Mouse (Mus musculus) embryonic stem cell, embryonic (primary cell): Measurements from ENCODE around the gene Kirrel.

Experiments
- CTCF ChIA-PET, 4 experiments: fragments of 300-600 bp in 2 of 4; fragments of 350-600 bp in 2 of 4; sonication (Branson Sonifier 250); formaldehyde crosslinking; loops; one replicate each; lab custom pipeline; 2022; ENCODE audit warnings: inconsistent platforms in 2 of 4; lab: Charles Lee
- POLR2A ChIA-PET, 4 experiments: fragments of 300-600 bp in 2 of 4; fragments of 350-600 bp in 2 of 4; sonication (Branson Sonifier 250); formaldehyde crosslinking; loops; one replicate each; lab custom pipeline; 2022; ENCODE audit warnings: antibody characterized with exemption in 4 of 4, inconsistent platforms in 1 of 4; lab: Charles Lee

Kirrel gene

GRCm38 (mm10) chr3:87079751-87080150, 94.8 kb downstream of the Kirrel start:
- POLR2A ChIA-PET = interaction anchor here in 1 of 4 experiments (0.6 to 1.3 kb wide), 3 partner anchors 70 to 320 kb away, joined by 3 read pairs; no protein-coding TSS in a partner anchor
- CTCF ChIA-PET = interaction anchor here in 3 of 4 experiments (0.5 to 1.4 kb wide), 5 partner anchors 10 to 411 kb away, joined by 3 to 5 read pairs (median 4); no protein-coding TSS in a partner anchor

- ChIA-PET CTCF (interaction anchor here in 2 of 4 experiments (0.6 to 1.4 kb wide), 2 partner anchors 12 to 46 kb away, joined by 4 to 5 read pairs; no protein-coding TSS in a partner anchor), POLR2A (interaction anchor here in 1 of 4 experiments (1.3 kb wide), 1 partner anchor 71 kb away, joined by 3 read pairs; no protein-coding TSS in a partner anchor)
Measured at GRCm38 (mm10) chr3:87079301-87079700, 95.2 kb downstream of the Kirrel start.

DNA sequence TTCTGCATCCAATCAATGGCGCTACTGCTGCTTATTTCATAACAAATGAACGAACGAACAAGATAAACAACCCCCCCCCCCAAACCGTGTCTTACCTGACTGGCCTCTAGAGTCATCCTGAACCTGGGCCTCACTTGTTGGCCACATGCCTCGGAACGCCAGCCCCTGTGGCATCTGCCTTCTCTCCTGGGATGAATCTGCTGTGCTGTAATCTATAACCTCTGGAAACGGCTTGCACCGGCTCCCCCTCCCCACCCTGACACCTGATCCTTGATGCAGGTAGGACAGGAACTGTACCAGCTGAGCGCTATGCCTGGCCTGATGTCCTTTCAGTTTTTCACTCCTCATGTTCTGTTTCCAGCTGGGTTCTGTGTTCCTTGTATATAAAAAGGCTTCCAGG, 96.9 kb downstream of the Kirrel start:
- ChIA-PET CTCF (no interaction called here), POLR2A (no interaction called here)

GRCm38 (mm10) chr3:87076899-87077298, 97.6 kb downstream of the Kirrel start:
- ChIA-PET CTCF (no interaction called here), POLR2A (no interaction called here)

GRCm38 (mm10) chr3:87076161-87076560, 98.4 kb downstream of the Kirrel start:
- ChIA-PET CTCF (no interaction called here), POLR2A (no interaction called here)

- ChIA-PET CTCF (interaction anchor here (0.5 to 2.2 kb wide), 6 partner anchors 9 to 604 kb away, joined by 3 to 10 read pairs (median 4); no protein-coding TSS in a partner anchor), POLR2A (interaction anchor here in 2 of 4 experiments (0.5 to 0.9 kb wide), 5 partner anchors 11 to 162 kb away, joined by 3 to 4 read pairs (median 3); no protein-coding TSS in a partner anchor)
Measured at GRCm38 (mm10) chr3:87072612-87073515, 101.7 kb downstream of the Kirrel start.

DNA sequence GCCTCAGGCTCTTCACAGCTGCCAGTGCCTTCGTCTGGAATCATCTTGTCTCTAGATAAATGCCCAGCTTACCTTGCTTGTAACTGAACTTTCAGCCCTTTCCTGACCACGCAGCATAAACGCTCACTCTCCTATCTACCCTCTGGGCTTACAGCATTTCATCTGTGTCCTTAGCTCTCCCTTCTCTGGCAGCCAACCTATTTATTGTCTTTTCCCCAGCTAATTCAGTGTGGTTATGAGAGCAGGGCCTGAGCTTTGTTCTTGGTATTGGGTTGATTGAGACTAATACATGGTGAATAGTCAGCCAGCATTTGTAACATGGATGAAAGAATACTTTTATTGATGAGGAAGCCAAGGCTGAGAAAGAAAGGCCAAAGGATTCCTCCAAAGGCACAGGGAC, 102.4 kb downstream of the Kirrel start:
- CTCF ChIA-PET = interaction anchor here in 3 of 4 experiments (0.6 to 1.4 kb wide), 3 partner anchors 10 to 16 kb away, joined by 4 to 5 read pairs (median 5); no protein-coding TSS in a partner anchor

DNA sequence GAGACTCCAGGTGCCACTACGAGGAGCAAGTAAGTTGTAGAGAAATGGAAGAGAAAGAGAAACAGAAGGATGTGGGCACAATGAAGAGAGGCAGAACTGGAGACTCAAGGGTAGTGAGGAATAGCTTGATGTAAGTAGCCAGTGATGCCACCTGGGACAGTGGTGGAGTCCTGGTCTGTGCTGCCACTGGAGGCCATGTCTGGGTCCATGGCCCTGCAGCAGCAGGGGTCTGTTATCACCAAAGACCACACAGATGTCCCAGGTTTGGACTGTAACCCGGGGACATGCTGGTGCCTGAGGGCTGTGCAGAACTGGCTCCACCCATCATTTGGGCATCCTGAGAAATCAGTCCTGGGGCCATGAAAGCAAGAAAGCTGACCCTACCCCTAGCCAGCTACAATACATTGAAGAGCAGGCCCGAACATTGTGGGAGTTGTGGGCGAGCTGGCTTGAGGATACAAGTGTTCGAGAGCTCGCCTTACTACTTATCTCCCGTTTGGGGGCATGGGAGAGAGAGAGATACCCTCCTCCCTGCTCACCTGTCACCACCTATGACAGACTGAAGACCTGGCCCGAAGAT, 107.1 kb downstream of the Kirrel start:
- POLR2A ChIA-PET = interaction anchor here in 1 of 4 experiments (0.7 to 0.9 kb wide), 2 partner anchors 22 to 36 kb away, joined by 3 read pairs; no protein-coding TSS in a partner anchor
- CTCF ChIA-PET = interaction anchor here in 1 of 4 experiments (0.7 to 1.2 kb wide), 2 partner anchors 32 to 37 kb away, joined by 3 read pairs; no protein-coding TSS in a partner anchor

More for the DNA sequence above, 102.4 kb downstream of the Kirrel start:
- POLR2A ChIA-PET = interaction anchor here in 1 of 4 experiments (0.6 kb wide), 1 partner anchor 163 kb away, joined by 4 read pairs; no protein-coding TSS in a partner anchor

DNA sequence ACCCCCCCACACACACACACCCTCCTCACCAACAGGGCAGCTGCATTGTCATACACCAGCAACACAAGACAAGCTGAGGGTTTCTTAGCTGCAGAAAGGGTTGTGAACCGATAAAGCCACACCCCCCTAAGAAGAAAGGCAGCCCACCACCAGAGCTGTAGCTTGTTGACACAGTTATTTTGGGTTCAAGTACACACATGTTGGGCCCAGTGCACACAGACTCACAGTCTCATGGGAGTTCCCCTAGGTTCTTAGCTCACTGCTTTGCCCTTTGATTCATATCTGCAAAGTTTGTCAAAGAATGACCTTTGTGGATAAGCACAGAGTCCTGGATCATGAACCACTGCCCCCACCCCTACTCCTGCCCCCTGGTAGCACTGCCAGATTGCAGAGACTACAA, 120.6 kb downstream of the Kirrel start:
- ChIA-PET CTCF (interaction anchor here in 3 of 4 experiments (0.9 to 2.1 kb wide), 4 partner anchors 21 to 451 kb away, joined by 3 to 7 read pairs (median 3); no protein-coding TSS in a partner anchor), POLR2A (interaction anchor here in 1 of 4 experiments (1.0 to 1.1 kb wide), 2 partner anchors 23 to 112 kb away, joined by 3 read pairs; no protein-coding TSS in a partner anchor)

- CTCF ChIA-PET = interaction anchor here in 2 of 4 experiments (0.8 to 1.4 kb wide), 4 partner anchors 15 to 457 kb away, joined by 3 to 7 read pairs (median 4); no protein-coding TSS in a partner anchor
- POLR2A ChIA-PET = interaction anchor here in 2 of 4 experiments (0.6 to 1.3 kb wide), 2 partner anchors 9 to 10 kb away, joined by 3 read pairs; no protein-coding TSS in a partner anchor
Measured at GRCm38 (mm10) chr3:87047801-87048200, 126.7 kb downstream of the Kirrel start.

- ChIA-PET CTCF (no interaction called here), POLR2A (interaction anchor here in 1 of 4 experiments (1.8 kb wide), 1 partner anchor 20 kb away, joined by 4 read pairs; no protein-coding TSS in a partner anchor)
Measured at GRCm38 (mm10) chr3:87041733-87042132, 132.8 kb downstream of the Kirrel start.

DNA sequence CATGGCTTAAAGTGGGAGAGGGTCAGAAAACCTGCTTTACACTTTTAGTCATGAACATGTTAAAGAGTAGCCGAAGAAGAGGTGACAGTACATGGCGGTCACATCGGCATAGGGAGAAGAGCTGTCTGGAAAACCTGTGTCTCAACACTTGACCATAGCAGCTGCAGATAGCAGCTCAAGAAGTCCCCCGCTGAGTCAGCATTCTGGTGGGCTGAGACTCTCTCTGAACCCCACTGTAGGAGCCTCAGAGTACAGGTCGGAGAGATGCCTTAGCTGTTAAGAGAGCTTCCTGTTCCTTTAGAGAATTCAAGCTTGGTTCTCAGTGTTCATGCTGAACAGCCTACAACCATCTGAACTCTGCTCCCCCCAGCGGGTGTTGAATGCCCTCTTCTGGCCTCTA, 136.0 kb downstream of the Kirrel start:
- POLR2A ChIA-PET = interaction anchor here in 2 of 4 experiments (0.8 kb wide), 2 partner anchors 10 to 23 kb away, joined by 3 to 4 read pairs; no protein-coding TSS in a partner anchor
- CTCF ChIA-PET = interaction anchor here in 1 of 4 experiments (0.5 kb wide), 1 partner anchor 53 kb away, joined by 3 read pairs; no protein-coding TSS in a partner anchor

GRCm38 (mm10) chr3:87034061-87034460, 140.5 kb downstream of the Kirrel start:
- CTCF ChIA-PET = interaction anchor here in 3 of 4 experiments (0.9 to 1.5 kb wide), 3 partner anchors 290 to 470 kb away, joined by 4 to 9 read pairs (median 6); no protein-coding TSS in a partner anchor
- POLR2A ChIA-PET = no interaction called here

- POLR2A ChIA-PET = interaction anchor here in 3 of 4 experiments (0.5 to 1.4 kb wide), 7 partner anchors 10 to 529 kb away, joined by 3 to 10 read pairs (median 3); partner anchors contain the start of gene Kirrel (in 1 of the 3)
Measured at GRCm38 (mm10) chr3:87033357-87033756, 141.2 kb downstream of the Kirrel start.

GRCm38 (mm10) chr3:87030855-87031254, 143.7 kb downstream of the Kirrel start:
- CTCF ChIA-PET = interaction anchor here (0.5 to 2.5 kb wide), 57 partner anchors 8 to 727 kb away, joined by 3 to 19 read pairs (median 4); partner anchors contain the start of genes Kirrel (in 2 of the 4) and Cd1d1 (in 1 of the 4)
- POLR2A ChIA-PET = interaction anchor here (0.6 to 1.5 kb wide), 10 partner anchors 21 to 474 kb away, joined by 3 to 7 read pairs (median 3); partner anchors contain the start of gene Kirrel (in 1 of the 4)

More at GRCm38 (mm10) chr3:87033357-87033756, 141.2 kb downstream of the Kirrel start:
- CTCF ChIA-PET = interaction anchor here (0.5 to 1.8 kb wide), 44 partner anchors 14 to 529 kb away, joined by 3 to 15 read pairs (median 3); partner anchors contain the start of gene Kirrel (in 2 of the 4)
